Mouse (Mus musculus): Measurements from ENCODE around the gene Tcf7l1. TPM values are rescaled to one million over a fixed set of nuclear protein-coding genes. Genes with fewer than 3 reads are reported as not detected.

Tcf7l1 gene
- total RNA-seq, 2 experiments from 2014 or later = 8.2 to 9.2 TPM

DNA sequence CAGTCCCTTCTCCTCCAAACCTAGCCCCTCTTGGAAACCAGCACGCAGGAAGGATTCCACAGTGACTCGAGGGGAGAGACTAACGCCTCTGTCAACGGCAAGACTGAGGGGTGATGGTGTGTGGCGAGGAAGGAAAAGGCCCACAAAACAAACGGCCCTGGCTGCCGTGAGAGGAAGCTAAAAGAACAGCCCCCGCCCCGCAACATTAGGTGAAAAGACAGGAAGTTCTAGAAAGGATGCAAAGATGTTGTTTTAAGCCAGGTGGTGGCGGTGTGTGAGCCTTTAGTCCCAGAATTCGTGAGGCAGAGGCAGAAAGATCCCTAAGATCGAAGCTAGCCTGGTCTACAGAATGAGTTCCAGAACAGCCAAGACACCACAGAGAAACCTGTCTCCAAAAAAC is 43.3 kb downstream of the Tcf7l1 start:
- DNase-seq = peak in 1 of 2 experiments; percentile 18

- no peak for DNase-seq
These were observed 44.8 kb downstream of the Tcf7l1 start for GRCm38 (mm10) chr6:72744144-72744800.

DNA sequence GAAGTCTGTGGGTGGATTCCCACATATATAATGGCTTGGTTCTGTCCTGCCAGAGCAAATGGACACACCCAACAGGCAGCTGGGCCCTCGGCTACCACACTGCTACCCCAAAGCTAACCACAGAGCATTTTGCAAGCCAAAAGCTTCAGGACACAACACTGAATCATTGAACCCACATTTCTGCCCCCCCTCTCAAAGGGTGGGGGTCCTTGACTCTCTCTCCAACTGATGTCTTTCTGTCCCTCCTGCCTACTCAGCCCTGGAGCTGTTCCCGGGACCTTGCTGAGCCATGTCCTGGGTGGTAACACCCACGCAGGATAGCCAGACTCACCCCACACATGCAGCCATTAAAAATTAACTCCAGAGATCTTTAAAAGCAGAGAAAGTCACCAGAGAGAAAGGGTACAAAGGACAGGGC is 45.4 kb downstream of the Tcf7l1 start:
- no peak for DNase-seq

DNA sequence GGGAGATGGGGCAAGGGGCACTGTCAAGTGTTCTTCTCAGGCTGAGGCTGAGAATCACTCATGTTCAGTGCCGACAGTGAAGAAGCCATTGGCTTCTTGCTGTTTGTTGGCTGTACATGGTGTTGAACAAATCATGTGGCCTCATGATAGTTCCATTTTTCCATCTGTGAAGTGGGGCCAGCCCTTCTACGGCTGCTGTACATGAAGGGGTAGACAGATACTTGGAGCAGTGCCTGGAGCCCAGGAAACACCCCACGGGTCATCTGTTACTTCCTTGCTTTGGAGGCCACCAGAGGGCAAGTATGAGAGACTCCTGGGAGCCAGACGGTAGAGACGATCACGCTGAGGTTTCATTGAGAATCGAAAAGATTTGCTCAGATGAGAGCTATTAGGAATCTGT is 46.7 kb downstream of the Tcf7l1 start:
- DNase-seq = no peak

DNA sequence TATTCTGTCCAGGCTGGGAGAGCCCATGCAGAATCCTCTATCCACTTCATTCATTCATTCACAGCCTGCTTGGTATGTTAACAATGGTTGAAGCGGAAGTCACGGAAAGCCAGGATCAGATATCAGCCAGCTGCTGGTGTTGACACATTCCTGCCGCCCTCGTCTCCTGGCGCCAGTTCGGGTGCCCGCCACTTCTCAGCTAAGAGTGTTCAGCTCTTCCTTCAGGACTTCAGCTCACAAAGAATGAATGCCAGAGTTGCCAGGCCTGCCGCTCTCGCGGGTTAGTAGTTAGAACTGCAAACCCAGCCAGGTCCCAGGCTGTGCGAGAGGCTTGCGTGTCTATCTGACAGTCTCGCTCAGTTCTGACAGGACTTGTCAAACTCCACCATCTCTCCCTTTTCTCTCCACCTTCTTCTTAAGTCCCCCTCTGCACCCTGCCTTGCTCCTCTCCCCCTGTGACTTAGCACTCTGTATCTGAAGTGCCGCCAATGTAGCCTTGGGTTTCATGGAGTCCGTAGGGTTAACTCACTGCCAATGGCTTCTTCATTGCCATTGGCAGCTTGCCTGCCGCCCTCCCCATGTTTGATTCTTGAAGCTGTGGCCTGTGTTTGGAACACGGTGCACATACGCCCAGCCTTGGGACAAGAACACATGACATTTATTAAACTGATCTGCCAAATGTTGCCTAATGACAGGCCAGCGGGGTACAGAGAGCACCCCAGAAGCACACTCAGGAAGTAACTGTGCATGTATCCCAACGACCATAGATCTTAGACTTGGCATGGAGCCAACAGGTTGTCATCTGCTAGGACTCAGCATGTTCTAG is 48.2 kb downstream of the Tcf7l1 start:
- peak; percentile 53 to 64 for DNase-seq

DNA sequence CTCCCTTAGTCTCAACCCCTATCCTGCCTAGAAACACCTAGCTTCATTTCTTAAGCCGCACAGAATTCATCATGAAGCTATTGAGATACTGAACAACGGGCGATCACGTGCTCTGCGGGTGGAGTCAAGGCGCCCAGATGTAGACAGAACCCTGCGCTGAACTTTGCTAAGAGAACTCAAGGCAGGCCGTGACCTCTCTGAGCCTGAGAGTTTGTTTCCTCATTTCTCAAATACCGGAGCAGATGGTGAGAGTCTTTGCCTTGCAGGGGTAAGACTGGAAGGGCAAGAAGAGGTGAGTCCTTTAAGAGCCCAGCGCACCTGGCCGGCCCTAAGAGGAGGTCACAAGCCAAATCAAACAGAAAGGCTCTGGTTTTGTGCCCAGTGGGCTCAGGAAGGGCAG is 52.2 kb downstream of the Tcf7l1 start:
- no peak for DNase-seq

DNA sequence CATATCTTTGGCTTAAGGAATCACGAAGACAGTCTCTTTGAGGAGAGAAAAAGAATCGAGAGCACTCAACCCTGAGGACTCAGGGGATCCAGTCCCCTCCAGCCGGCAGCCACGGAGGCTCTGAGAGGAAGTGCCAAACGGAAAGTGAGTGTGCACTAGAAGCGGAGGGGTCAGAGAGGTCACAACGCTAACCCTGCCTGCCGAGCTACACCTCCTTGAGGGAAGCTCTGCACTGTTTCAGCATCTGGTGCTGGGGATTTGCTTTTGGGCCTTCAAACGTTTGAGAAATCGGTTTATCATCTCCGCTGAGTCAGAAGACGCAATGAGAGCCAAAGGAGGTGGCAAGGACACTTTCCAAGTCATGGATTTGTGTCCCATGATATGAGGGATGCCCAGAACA is 53.8 kb downstream of the Tcf7l1 start:
- no peak for DNase-seq

DNA sequence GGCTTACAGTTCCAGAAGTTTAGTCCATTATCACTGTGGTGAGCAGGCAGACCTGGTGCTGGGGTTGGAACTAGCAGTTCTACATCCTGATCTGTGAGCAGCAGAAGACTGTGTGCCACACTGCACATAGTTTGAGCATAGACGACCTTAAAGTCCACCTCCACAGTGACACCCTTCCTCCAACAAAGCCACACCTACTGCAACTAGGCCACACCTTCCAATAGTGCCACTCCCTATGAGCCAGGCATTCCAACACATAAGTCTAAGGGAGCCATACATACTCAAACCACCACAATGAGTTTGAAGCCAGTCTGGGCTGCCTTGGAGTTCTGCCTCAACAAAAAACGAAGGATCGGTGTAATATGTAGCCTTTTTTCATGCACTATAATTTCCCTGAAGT is 55.7 kb downstream of the Tcf7l1 start:
- DNase-seq = no peak

- no peak for DNase-seq
These were observed 56.9 kb downstream of the Tcf7l1 start for GRCm38 (mm10) chr6:72732109-72732508.

- no peak for DNase-seq
These were observed 58.5 kb downstream of the Tcf7l1 start for GRCm38 (mm10) chr6:72730560-72730849.

DNA sequence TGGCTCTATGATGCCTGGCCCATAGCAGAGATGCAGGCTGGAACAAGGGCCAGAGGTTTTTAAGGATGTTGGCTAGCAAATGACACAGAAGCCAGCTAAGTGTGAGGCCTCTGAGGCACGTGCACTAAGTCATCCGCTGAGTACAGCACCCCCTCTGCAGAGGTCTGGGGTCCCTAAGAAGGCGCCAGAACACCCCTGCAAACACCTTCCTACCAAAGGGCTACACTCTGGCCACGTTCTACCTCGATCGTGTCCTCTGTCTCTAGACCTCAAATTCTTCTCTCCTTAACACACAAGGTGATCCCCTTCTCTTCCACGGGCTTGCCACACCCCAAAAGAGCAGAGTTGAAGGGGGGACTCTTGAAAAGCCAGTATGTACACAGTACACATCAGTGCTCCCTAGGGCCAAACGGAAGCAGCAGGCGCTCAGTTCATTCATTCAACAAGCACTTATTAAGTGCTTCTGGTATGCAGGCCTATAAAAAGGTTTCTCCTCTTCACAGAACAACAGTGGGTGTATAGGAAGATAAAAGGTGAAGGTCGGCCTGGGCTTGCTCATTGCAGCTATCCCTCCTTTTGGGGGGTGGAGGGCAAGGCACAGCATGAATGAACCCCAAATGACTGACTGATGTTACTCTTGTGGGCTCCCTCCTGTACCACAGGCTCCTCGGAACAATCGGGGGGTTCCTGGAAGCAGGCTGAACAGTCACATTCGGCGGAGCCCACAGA is 59.1 kb downstream of the Tcf7l1 start:
- no peak for DNase-seq

- no peak for DNase-seq
These were observed 61.2 kb downstream of the Tcf7l1 start for GRCm38 (mm10) chr6:72727826-72728225.

- DNase-seq = no peak
These were observed 64.4 kb downstream of the Tcf7l1 start for GRCm38 (mm10) chr6:72724494-72725180.

DNA sequence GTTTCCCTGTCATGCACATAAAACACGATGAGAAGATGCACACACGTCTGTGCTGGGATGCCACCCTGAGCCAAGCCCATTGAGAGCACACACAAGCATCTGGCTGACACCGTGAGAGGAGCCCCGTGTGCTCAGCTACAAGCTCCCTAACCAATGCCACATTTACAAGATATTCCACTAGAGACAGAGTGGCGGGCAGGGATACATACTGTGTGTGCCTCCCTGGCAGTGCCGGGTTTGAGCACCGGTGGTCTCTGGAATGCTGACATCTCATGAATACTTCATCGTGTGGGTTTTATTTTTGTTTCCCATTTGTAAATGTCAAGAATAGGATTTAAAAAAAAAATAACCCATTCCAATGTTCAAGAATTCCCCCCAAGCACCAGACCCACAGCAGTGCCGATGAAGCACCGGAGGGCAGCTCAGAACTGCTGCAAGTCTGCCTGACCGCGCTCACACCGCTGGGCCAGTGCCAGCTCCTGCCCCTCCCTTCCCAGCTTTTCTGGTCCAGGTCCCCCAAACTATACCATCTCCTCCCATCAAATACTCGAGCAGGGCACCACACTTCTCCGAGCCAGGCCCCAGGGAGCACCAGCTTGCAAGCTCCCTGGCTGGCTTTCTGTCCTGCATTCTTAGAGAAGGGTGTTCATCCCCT is 65.2 kb downstream of the Tcf7l1 start:
- no peak for DNase-seq

DNA sequence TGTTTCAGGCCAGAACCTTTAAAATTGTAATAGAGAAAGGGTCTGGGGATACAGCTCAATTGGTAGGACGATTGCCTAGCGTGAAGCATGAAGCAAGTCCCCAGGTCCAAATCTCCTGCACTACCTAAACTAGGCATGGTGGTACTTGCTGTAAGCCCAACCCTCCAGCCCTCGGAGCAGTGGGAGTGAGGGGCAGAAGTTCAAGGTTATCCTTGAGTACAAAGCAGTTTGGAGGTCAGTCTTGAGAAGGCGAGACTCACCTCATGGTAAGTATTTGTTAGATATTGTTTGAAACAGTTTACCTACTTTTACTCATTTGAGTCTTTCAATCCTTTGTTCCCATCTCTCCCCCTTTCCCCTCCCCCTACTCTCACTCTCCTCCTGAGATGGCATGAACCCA is 65.9 kb downstream of the Tcf7l1 start:
- DNase-seq = no peak

GRCm38 (mm10) chr6:72720852-72721251 is 68.2 kb downstream of the Tcf7l1 start:
- DNase-seq = no peak

DNA sequence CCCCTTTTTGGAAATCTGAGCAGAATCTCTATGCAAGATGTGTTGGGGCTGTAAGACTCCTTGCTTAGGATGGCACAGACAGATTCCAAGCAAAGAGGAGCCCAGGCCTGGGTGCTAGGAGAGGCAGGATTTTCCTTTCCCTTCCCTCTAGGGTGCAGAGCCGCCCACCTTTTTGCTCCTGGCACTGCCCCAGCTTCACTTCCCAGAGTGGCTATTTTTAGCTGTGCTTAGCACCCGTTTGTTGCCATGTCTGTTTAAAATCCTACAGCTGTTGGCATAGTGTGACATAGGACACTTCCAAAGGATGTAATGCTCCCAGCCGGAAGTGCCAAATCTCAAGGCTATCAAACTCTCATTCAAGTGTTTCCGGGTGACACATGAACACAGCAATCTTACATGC is 74.3 kb downstream of the Tcf7l1 start:
- DNase-seq = peak; percentile 27 to 54

GRCm38 (mm10) chr6:72714250-72714649 is 74.8 kb downstream of the Tcf7l1 start:
- no peak for DNase-seq

GRCm38 (mm10) chr6:72711508-72712081 is 77.5 kb downstream of the Tcf7l1 start:
- no peak for DNase-seq

- DNase-seq = no peak
These were observed 78.1 kb downstream of the Tcf7l1 start for GRCm38 (mm10) chr6:72710897-72711507.

DNA sequence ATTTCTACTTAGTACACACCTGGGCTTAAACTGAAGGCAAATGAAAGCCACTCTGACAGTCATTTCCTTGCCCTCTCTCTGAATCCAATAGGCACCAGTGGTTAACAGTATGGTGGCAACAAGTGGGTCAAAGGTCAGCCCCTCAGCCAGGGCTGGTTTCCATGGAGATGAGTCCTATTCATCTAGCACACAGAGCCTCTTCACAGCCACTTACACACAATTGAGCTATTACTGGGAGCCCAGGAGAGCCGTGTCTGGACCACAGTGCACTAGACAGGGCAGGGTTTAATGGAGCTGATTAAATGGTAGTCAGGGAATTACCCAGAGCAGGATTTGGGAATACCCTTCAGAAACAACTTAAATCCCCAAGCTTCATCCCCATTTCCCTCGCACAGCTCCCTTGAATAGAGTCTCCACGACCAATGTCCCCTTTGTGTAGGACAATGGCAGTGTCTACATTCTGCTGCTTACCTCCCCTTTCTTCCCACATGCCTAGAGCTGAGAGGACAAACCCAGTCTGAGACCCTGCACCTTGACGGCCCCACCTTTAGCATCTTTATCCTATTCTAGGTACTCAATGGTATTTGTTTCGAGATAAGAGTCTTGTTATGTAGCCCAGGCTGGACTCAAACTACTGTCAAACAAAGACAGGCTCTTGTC is 89.5 kb downstream of the Tcf7l1 start:
- no peak for DNase-seq

Measured in heart, adult 18-20 months (tissue).